Mouse (Mus musculus) lung, postnatal 0 days (tissue): ENCODE data around the gene Eif2s3x.

Experiments
- CTCF ChIP-seq: IDR thresholded peaks from 2 replicates; pipeline ENCODE4 v1.5.1; 2016; ENCODE audit warnings: antibody characterized with exemption, mild to moderate bottlenecking
- EP300 ChIP-seq: IDR thresholded peaks from 2 replicates; pipeline ENCODE4 v1.6.1; 2016; ENCODE audit warnings: antibody characterized with exemption, mild to moderate bottlenecking, control low read depth

GRCm38 (mm10) chrX:94235190-94235555 lies 22.5 kb upstream of the Eif2s3x start:
- TF ChIP-seq EP300 (no peak), CTCF (no peak)
